Mouse (Mus musculus) stomach, embryonic 14.5 days (tissue): Measurements from ENCODE around the gene Ddr2. TPM values are rescaled to one million over a fixed set of nuclear protein-coding genes. Genes with fewer than 3 reads are reported as not detected.

Experiments
- ATAC-seq: fragments of 200-750 bp; cut with Nextera tagmentation; 2 replicates; pipeline ENCODE4 v1.8.0; 2017; ENCODE audit warnings: low read depth, moderate TSS enrichment; ENCODE audit not compliant: insufficient number of reproducible peaks, insufficient read depth, low FRiP score
- H3K27ac ChIP-seq: fragments of 300-500 bp; sonication (generic); 2 replicates; pipeline ENCODE4 v1.5.1; 2014; ENCODE audit warnings: mild to moderate bottlenecking, low read length, moderate library complexity, mixed read lengths
- H3K27me3 ChIP-seq: fragments of 300-500 bp; sonication (generic); 2 replicates; pipeline ENCODE4 v1.6.1; 2014; ENCODE audit warnings: low read length, control low read depth, mixed read lengths; ENCODE audit not compliant: control insufficient read depth, insufficient read depth
- H3K36me3 ChIP-seq: fragments of 300-500 bp; sonication (generic); 2 replicates; pipeline ENCODE4 v1.6.1; 2014; ENCODE audit warnings: mild to moderate bottlenecking, control low read depth, low read length, moderate library complexity, mixed read lengths; ENCODE audit not compliant: control insufficient read depth, insufficient read depth
- H3K4me1 ChIP-seq: fragments of 300-500 bp; sonication (generic); 2 replicates; pipeline ENCODE4 v1.6.1; 2014; ENCODE audit warnings: low read length, control low read depth, mixed read lengths; ENCODE audit not compliant: control insufficient read depth, insufficient read depth
- H3K4me2 ChIP-seq: fragments of 300-500 bp; sonication (generic); replicated peaks from 2 replicates; pipeline ENCODE4 v1.6.1; 2014; ENCODE audit warnings: low read depth, low read length, control low read depth
- H3K4me3 ChIP-seq: fragments of 300-500 bp; sonication (generic); 2 replicates; pipeline ENCODE4 v1.5.1; 2014; ENCODE audit warnings: low read depth, low read length, control low read depth
- H3K9ac ChIP-seq: fragments of 300-500 bp; sonication (generic); replicated peaks from 2 replicates; pipeline ENCODE4 v1.6.1; 2014; ENCODE audit warnings: low read depth, mild to moderate bottlenecking, control low read depth, low read length, moderate library complexity, mixed read lengths
- H3K9me3 ChIP-seq: fragments of 300-500 bp; sonication (generic); 2 replicates; pipeline ENCODE4 v1.6.1; 2016; ENCODE audit warnings: low read depth, low read length, control low read depth; ENCODE audit not compliant: control insufficient read depth
- WGBS: fragments of 180-500 bp; shearing (Covaris S2); extraction: QIAGEN DNeasy Blood & Tissue Kit; methylation state at CpG from one replicate; pipeline ENCODE4 v1.1.7; 2014; 5-methylcytosine and 5-hydroxymethylcytosine counted together
- polyA plus RNA-seq: library from polyadenylated mRNA; unstranded; fragments of >200 nt; fragmentation: Nextera tagmentation; extraction: Ambion mirVana; gene quantifications from 2 replicates; pipeline ENCODE4 v1.2.1, GENCODE M21; 2014

Ddr2 gene
- polyA plus RNA-seq, 1 experiment from 2014 or later: 60.4 TPM

- Histone ChIP-seq H3K9ac (no peak overlapping the region), H3K4me1 (peaks cover 7% of the 10 kb centered on the region; the same call in 1 of the 2 replicates), H3K27ac (no peak overlapping the region), H3K4me3 (no peak overlapping the region), H3K36me3 (no peaks in the 10 kb centered on the region), H3K4me2 (no peak overlapping the region), H3K27me3 (no peaks in the 10 kb centered on the region), H3K9me3 (no peaks in the 10 kb centered on the region)
- WGBS: 81% methylated on average over 7 of the region's 7 CpGs
- ATAC-seq: no peak
Observed at GRCm38 (mm10) chr1:169931698-169932097, 178.9 kb downstream of the Ddr2 start.

GRCm38 (mm10) chr1:169928454-169928971, 182.0 kb downstream of the Ddr2 start, which contains the start of gene Ccdc190:
Ccdc190 (plus strand) TSS chr1:169928648.
- H3K4me2 ChIP-seq: peak within 1 kb of the TSS; percentile 29; the same call in 1 of the 2 replicates
- H3K27me3 ChIP-seq: no peaks in the 10 kb centered on the region
- H3K4me1 ChIP-seq: peaks cover 7% of the 10 kb centered on the region; the same call in 1 of the 2 replicates
- H3K36me3 ChIP-seq: no peaks in the 10 kb centered on the region
- no peak within 1 kb of the TSS for H3K9ac ChIP-seq
- ATAC-seq: no peak
- H3K27ac ChIP-seq: no peak within 1 kb of the TSS
- no peak within 1 kb of the TSS for H3K4me3 ChIP-seq
- H3K9me3 ChIP-seq: no peaks in the 10 kb centered on the region
- 23% methylated on average over 12 of the region's 12 CpGs for WGBS

DNA sequence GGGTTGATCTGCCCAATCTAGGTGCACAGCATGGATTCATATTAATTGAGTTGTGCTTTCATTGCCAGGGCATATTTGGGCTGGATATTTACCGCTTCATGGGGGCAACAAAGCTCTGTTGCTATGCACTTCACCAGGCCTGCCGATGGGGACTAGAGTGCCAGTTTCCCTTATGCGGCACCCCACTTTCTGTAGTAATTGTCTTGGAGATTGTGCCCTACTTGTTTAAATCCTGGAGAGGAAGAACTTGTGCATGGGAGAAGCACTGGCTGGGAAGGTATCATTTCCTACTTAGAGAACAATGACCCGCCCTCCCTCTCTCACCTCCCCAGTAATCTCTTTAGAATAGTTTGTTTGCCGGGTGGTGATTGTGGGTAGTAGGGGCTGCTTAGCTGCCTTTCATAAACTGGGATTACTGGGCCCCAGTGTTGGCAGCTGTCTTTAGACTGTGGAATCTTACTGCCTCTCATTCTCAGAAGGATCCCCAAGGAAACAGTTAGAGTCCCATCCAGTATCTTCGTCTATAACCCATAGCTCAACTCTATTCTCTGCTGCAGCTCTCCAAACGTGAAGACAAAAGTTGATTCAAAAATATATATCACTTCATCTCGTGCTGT, 182.7 kb downstream of the Ddr2 start:
- no peaks in the 10 kb centered on the region for H3K36me3 ChIP-seq
- no peak overlapping the region for H3K4me3 ChIP-seq
- no peaks in the 10 kb centered on the region for H3K9me3 ChIP-seq
- H3K4me1 ChIP-seq: peaks cover 7% of the 10 kb centered on the region; the same call in 1 of the 2 replicates
- no peak overlapping the region for H3K9ac ChIP-seq
- no peak overlapping the region for H3K27ac ChIP-seq
- H3K4me2 ChIP-seq: no peak overlapping the region; the same call in 1 of the 2 replicates
- no peak for ATAC-seq
- WGBS: 63% methylated on average over 8 of the region's 8 CpGs
- H3K27me3 ChIP-seq: no peaks in the 10 kb centered on the region

- Histone ChIP-seq H3K9me3 (no peaks in the 10 kb centered on the region), H3K4me3 (no peak overlapping the region), H3K36me3 (no peaks in the 10 kb centered on the region), H3K27me3 (no peaks in the 10 kb centered on the region), H3K9ac (no peak overlapping the region), H3K4me1 (peaks cover 7% of the 10 kb centered on the region; the same call in 1 of the 2 replicates), H3K4me2 (no peak overlapping the region), H3K27ac (no peak overlapping the region)
- no peak for ATAC-seq
- 82% methylated on average over 2 of the region's 2 CpGs for WGBS
Observed at GRCm38 (mm10) chr1:169924567-169924966, 186.0 kb downstream of the Ddr2 start.

Other genes starting within 250 kb of the Ddr2 start
- gene Ccdc190, start 182.1 kb downstream of the Ddr2 start, polyA plus RNA-seq: 0.38 TPM in 1 of 2 replicates, not detected in the other
- gene Hsd17b7, start 141.5 kb downstream of the Ddr2 start, polyA plus RNA-seq: 18.3 and 19.3 TPM in 2 replicates
- gene Uap1, start 64.2 kb upstream of the Ddr2 start, polyA plus RNA-seq: 48.1 and 53.4 TPM in 2 replicates
- 10.0 and 12.2 TPM in 2 replicates for gene Uhmk1, start 104.6 kb upstream of the Ddr2 start, polyA plus RNA-seq
- 0.10 TPM in 1 of 2 replicates, not detected in the other for gene Sh2d1b2, start 122.0 kb upstream of the Ddr2 start, polyA plus RNA-seq
- 0.13 and 0.22 TPM in 2 replicates for gene Sh2d1b1, start 166.6 kb upstream of the Ddr2 start, polyA plus RNA-seq
- 5.7 and 6.0 TPM in 2 replicates for gene Gm7694, start 195.6 kb upstream of the Ddr2 start, polyA plus RNA-seq
- 2.7 and 3.9 TPM in 2 replicates for gene Spata46, start 198.0 kb upstream of the Ddr2 start, polyA plus RNA-seq